Mouse (Mus musculus) CD4-positive, CD25-positive, alpha-beta regulatory T cell, adult 9 weeks (primary cell): Measurements from ENCODE around the gene Lgsn. TPM values are rescaled to one million over a fixed set of nuclear protein-coding genes. Genes with fewer than 3 reads are reported as not detected.

Source experiments
- polyA plus RNA-seq: library from polyadenylated mRNA; unstranded; fragments of 100-300 nt; shearing (Covaris generic); gene quantifications from one replicate; pipeline ENCODE4 v1.2.1, GENCODE M21; 2017

Lgsn gene
- polyA plus RNA-seq: not detected

DNA sequence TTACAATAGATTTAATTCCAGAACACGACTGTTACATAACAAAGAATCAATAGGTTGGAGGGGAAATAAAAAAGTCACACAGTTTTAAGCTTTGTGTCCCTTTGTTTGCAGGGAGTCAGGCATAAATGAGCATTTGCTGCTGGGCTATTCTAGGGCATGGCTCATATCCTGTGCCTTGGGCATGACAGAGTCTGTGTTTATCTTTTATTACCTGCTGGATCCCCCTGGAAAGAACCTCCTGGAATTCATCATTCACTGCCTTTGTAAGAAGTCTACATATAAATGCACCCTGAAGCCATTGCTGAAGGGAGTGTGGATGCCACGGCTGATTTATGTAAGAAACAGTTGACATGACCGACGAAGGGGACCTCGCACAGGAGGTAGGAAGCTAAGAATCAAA, at the start of gene Lgsn:
Gene Lgsn, plus strand, starts transcription at position 301 of the 400 bp plus-strand sequence.

DNA sequence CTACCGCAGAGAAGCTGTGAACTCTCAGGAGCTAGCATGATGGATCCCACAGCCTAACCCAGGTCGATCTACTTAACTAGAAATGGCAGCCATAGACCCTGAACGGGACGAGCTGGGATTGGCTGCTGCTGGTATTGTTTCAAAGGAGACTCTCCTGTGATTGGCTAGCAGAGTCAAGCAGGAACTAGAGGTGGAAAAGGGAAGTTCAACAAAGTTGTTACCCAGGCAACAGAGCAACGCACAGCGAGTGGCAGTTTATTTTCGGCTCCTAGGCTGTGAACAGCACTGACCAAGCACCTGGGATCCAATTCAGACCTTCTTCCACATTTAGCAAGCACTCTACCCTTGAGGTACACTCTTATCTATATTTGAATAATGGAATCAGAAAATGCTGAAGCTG, 46.4 kb downstream of the Lgsn start, which contains the start of the genes 4931428L18Rik and Pih1d3:
Gene 4931428L18Rik, minus strand, starts transcription at position 121 of the 400 bp plus-strand sequence.
Gene Pih1d3, plus strand, starts transcription at position 275 of the 400 bp plus-strand sequence.

Other genes starting within 250 kb of the Lgsn start
- not detected for gene AC153137.1, start 198.4 kb upstream of the Lgsn start, polyA plus RNA-seq
- gene 4931428L18Rik, start 46.3 kb downstream of the Lgsn start, polyA plus RNA-seq: not detected
- not detected for gene Pih1d3, start 46.4 kb downstream of the Lgsn start, polyA plus RNA-seq